Mouse (Mus musculus): ENCODE measurements around the gene Prdm16.
A peak's percentile ranks its signal among the peaks of the same experiment; 100 is the strongest.

Prdm16 gene

DNA sequence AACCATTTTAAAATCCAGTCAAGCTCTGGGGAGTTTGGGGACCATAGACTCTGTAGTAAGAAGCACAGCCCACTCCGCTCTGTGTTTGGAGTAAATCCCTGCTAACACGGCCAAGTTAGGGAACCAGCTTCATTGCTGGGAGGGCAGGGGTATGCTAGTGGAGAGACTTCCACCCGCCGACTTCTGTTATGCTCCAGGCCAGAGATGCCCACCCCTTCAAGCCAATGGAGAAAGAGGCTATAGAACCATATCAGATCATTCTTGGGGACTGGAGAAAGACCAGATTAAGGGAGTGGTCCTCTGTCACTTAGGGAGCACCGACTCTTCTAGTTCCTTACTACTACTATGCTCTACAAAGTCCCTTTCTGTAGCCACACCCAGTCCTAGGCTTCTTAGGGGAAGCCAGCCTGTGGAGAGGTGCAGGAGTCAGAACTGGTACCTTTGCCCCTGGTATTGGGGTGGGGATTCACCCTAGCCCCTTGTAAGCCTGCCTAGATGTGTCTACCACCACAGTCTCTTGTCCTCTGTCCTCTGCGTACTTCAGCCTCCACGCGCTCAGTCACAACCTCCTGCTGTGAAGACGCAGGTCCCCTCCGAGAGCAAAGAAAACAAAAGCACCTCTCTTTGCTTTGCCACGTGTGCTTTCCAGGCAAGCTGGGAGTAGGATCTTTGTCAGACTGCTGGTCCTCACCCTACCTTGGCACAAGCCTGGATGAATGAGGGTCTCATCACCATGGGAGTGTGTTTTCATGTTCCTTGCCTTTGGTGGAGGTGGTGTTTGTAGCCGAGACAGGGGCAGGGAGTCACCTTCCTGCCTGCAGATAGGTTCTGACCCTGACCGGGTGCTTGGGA, 3.1 kb upstream of the Prdm16 start:
- DNase-seq, result no peak

GRCm38 (mm10) chr4:154639126-154639525, 2.5 kb upstream of the Prdm16 start:
- DNase-seq, result peak; percentile 67 to 68

DNA sequence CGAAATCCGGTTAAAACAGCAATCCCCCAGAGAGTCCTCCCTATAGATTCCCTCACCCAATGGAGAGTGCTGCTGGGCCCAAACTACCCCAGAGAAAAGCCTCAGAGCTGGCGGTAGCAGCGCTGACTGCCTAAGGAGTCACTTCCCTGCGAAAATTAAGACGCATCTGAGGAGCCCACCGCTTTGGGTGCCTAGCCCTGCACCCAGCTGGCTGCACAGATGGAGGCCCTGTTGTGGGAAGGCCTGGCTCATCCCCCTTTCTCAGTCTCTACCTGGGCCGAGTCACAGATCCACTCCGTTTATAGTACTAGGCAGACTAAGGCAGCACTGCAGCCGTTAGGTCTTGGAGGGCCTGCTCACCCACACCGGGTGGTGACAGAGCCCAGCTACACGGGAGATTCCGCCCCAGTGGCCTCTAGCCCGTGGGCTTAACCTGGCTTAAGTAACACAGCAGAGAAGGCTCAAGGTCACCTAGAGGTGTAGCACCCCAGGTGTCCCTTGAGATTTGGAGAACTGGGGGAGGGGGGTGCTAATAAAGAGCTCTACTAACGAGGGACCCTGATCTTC, 1.7 kb upstream of the Prdm16 start:
- DNase-seq, result no peak

DNA sequence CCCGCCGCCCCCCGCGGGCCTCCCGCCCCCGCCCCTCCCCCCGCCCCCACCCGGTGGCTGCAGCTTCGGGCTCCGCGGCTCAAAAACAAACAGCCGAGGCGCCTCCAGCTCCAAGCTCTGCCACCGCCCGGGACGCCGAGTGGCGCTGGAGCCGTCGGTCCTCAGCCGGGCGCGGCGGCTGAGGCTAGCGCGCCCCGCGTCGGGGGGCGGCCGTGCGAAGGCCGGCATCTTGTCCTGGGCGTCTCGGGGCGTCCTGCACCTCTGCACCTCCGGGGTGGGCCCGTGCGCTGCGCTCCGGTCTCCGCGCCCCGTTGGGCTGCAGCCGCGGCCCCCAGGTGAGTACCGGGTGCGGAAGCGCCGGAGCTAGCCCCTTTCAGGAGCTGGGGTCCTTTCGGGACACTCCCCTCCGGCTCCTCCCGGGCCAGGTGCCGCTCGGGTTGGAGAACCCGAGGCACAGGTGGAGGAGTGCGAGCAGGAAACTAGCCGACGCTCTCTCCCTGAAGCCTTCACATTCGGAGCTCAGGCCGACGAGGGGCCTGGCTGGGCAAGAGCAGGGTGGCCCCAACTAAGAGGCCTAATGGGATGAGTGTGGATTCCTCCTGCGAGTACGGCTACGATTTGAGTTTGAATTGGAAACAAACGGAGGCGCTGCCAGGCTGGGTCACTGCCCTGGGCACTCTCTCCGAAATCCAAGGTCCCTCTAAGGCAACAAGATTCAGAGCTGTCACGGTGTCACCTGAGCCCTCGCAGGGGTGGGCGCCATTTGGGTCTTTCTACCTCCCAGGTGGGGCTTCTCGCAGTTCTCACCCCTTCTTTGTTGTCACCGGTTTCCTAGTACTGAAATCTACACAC, 1.0 kb upstream of the Prdm16 start:
- DNase-seq, result no peak

DNA sequence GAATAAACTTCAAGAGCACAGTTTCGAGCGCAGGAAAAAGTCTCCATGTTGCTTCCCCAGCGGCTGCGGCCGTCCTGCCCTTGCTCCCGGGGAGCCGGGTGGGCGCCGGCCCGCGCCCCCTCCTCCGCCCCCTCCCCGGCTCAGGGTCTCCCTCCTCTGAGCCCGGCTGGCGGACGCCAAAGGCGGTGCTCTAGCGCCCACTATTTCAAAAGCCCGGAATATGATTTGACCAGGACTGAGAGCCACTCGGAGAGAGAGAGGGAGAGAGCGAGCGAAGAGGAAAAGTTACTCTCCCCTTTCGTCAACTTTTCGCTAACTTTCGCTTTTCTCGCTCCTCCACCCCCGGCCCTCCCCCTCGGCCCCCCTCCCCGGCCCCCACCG, 630 bp downstream of the Prdm16 start:
- DNase-seq, result peak in 1 of 2 experiments; percentile 51

DNA sequence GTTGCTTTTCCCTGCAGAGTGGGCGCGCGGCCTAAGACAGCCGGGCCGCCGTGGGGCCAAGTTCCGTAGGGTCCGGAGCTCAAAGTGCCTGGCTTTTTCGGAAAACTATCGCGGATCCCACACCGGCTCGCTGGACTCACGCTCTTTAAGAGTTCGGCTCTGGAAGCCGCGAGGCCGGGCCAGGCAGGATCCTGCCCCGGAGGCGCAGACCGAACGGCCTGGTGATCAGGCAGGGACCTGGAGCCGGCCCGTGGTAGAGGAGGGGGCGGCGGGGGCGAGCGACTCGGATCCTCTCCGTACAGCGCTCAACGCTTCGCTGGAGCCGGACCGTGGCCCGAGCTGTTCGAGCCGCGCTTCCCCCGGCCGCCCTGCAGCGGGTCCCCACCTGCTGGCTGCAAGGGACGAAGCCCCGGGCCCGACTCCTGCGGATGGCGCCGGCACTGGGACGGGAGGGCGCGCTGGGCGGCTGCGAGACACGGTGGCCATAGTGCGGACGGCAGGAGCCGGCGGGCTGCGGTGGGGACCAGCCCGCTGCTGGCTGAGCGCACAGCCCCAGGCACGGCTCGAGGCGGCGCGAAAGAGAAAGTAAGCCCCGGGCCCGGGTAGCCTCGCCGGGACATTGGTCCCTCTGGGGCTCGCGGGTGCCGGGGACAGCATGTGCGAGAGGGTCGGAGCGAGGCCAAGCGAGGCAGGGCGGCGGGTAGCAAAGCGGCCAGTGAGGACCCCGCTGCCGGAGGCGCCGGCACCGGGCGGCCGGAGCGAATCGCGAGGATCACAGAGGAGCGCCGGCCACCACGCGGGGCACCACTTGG, 1.2 kb downstream of the Prdm16 start:
- no peak for DNase-seq

- no peak for DNase-seq
Observed at GRCm38 (mm10) chr4:154634470-154635240, 2.0 kb downstream of the Prdm16 start.

- DNase-seq, result no peak
Observed at GRCm38 (mm10) chr4:154634001-154634400, 2.7 kb downstream of the Prdm16 start.

DNA sequence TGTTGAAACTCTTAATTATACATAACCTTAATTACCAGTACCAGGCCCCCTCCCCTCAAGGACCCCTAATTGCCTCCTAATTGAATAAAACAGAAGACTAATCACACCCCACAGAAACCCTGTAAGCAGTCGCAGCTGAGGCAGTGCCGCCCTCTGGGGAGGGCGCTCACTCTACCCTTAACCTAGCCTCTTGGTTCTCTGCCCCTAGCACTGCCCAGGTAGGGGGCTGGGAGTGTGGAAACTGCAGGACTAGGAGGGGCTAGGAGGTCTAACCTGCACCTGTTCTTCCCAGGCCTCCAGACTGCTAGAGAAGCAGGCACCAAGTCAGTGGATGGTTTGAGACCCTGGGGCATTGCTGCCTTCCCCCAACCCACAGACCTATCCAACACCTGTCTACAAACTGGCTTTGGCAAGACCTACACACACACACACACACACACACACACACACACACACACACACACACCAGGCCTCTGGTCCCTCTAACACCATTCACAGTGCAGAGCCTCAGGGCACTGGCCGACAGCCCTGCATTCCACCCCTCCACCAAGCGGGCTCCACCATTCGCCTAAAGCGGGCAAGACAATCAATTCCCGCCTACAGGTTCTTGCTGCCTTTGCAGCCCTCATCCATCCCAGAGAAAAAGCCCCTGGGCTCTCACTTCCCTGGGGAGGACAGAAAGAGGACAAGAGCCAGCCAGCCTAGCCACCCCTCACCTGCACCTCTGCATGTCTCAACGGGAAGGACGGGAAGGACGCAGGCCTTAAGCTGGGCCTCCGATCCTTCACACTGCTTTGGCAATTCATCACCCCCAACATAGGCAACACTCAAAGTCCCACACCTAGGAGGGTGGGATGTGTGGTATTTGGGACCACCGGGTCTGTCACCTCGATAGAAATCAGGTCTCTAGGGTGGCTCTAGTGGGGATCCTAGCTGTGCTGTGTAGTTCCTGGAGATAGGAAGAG, 3.6 kb downstream of the Prdm16 start:
- peak; percentile 39 to 46 for DNase-seq

- no peak for DNase-seq
Observed at GRCm38 (mm10) chr4:154630763-154631162, 5.9 kb downstream of the Prdm16 start.

- peak in 1 of 2 experiments; percentile 35 for DNase-seq
Observed at GRCm38 (mm10) chr4:154627419-154628142, 9.1 kb downstream of the Prdm16 start.

- DNase-seq, result no peak
Observed at GRCm38 (mm10) chr4:154626282-154626681, 10.4 kb downstream of the Prdm16 start.

DNA sequence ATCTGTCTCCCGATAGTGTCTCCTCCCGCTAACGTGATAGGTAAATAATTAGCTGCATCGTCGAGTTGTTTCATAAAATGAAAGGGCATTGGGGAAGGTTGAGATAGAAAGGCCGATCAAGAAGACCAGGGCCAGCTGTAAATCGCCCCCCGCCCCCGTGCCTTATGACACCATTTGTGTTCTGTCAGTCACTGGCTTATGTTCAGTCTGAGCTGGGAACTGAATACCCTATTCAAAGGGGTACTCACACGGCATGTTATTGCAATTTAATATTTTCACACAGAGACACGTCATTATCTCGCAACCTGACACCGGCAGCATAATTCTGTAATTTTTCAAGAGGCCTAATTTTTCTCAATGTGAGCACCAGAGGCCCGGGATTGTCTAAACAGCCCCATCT, 11.0 kb downstream of the Prdm16 start:
- DNase-seq, result no peak

GRCm38 (mm10) chr4:154623241-154623640, 13.4 kb downstream of the Prdm16 start:
- no peak for DNase-seq

- no peak for DNase-seq
Observed at GRCm38 (mm10) chr4:154622521-154622920, 14.2 kb downstream of the Prdm16 start.

- DNase-seq, result no peak
Observed at GRCm38 (mm10) chr4:154611167-154611566, 25.5 kb downstream of the Prdm16 start.

GRCm38 (mm10) chr4:154607724-154608123, 28.9 kb downstream of the Prdm16 start:
- DNase-seq, result no peak

DNA sequence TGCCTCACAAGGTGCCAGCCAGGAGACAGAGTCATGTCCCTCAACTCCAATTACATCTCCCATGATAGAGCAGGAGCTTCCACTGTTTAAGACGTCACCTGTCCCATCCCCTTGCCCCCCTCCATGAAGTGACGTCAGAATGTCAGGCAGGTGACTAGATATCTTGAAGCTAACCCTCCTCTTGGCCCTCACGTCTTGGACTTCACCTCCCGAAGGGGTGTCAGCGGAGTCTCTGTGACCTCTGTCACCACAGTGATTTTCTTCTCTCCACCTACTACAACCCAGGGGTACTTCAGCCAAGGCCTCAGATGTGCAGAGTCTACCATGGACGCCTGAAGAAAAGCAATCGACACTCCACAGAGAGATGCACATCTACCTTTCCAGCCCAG, 32.2 kb downstream of the Prdm16 start:
- DNase-seq, result no peak

- no peak for DNase-seq
Observed at GRCm38 (mm10) chr4:154603663-154604441, 32.8 kb downstream of the Prdm16 start.
